Mouse (Mus musculus) G1E (cell line): ENCODE measurements around the gene Olfr190. TPM values are rescaled to one million over a fixed set of nuclear protein-coding genes. Genes with fewer than 3 reads are reported as not detected.

Experiments
- ATAC-seq: 2 replicates; pipeline ENCODE4 v1.8.0; 2016; ENCODE audit warnings: mild to moderate bottlenecking; ENCODE audit not compliant: insufficient number of reproducible peaks, poor library complexity, low FRiP score, severe bottlenecking; ENCODE audit errors: extremely low read depth
- DNase-seq: peaks from one replicate; pipeline ENCODE4 v3.0.0; 2012; ENCODE audit warnings: low spot score
- H3K27me3 ChIP-seq: 2 replicates; pipeline ENCODE4 v1.6.1; 2012; ENCODE audit warnings: mild to moderate bottlenecking, low read length, inconsistent platforms; ENCODE audit not compliant: insufficient read depth
- H3K36me3 ChIP-seq: replicated peaks from 2 replicates; pipeline ENCODE3; 2012; ENCODE audit warnings: mild to moderate bottlenecking, inconsistent platforms
- H3K4me1 ChIP-seq: 2 replicates; pipeline ENCODE4 v1.6.1; 2012; ENCODE audit warnings: low read depth, low read length, inconsistent platforms, mixed read lengths; ENCODE audit not compliant: insufficient read depth
- H3K4me3 ChIP-seq: 2 replicates; pipeline ENCODE4 v1.5.1; 2012; ENCODE audit warnings: low read depth, mild to moderate bottlenecking, inconsistent platforms, low read length, moderate library complexity, mixed read lengths
- H3K9me3 ChIP-seq: replicated peaks from 2 replicates; pipeline ENCODE4 v1.6.1; 2012; ENCODE audit warnings: inconsistent platforms
- CTCF ChIP-seq: IDR thresholded peaks from 2 replicates; pipeline ENCODE4 v1.5.1; 2012; ENCODE audit warnings: low read depth, low read length, inconsistent platforms, mixed read lengths
- GATA1 ChIP-seq: IDR thresholded peaks from 2 replicates; pipeline ENCODE4 v1.6.1; 2012; ENCODE audit warnings: borderline replicate concordance, low read length, inconsistent platforms, mixed read lengths
- GATA2 ChIP-seq: IDR thresholded peaks from 2 replicates; pipeline ENCODE4 v1.6.1; 2012; ENCODE audit warnings: low read depth, low read length, inconsistent platforms, borderline replicate concordance
- POLR2AphosphoS5 ChIP-seq: IDR thresholded peaks from 2 replicates; pipeline ENCODE4 v1.6.1; 2012; ENCODE audit warnings: low read depth, low read length, inconsistent platforms; ENCODE audit not compliant: insufficient replicate concordance
- TAL1 ChIP-seq: conservative IDR thresholded peaks from 2 replicates; pipeline ENCODE4 v1.6.1; 2012; ENCODE audit warnings: low read depth, low read length, inconsistent platforms, mixed read lengths
- polyA plus RNA-seq: library from polyadenylated mRNA; stranded (reverse); fragments of >175 nt; gene quantifications from 2 replicates; pipeline ENCODE4 v1.2.3, GENCODE M21; 2012
- total RNA-seq, 2 experiments: library from RNA; stranded (forward) in 1 of 2; stranded (reverse) in 1 of 2; fragments of 200-1000 nt in 1 of 2; fragments of >200 nt in 1 of 2; fragmentation: Nextera tagmentation in 1 of 2; gene quantifications; 2 replicates each; pipeline ENCODE4 v1.2.3; 2014 to 2017

Gene Olfr190
- total and polyA plus RNA-seq, 3 experiments: 1.1 TPM; not detected in 2

- H3K36me3 ChIP-seq: no peaks in the 10 kb centered on the region
- H3K9me3 ChIP-seq: no peaks in the 10 kb centered on the region
- DNase-seq (no peak), ATAC-seq (no peak)
- H3K27me3 ChIP-seq: no peaks in the 10 kb centered on the region
- no peak within 1 kb of the TSS for H3K4me3 ChIP-seq
- TF ChIP-seq TAL1 (no peak), GATA1 (no peak), CTCF (no peak), GATA2 (no peak), POLR2AphosphoS5 (no peak)
- H3K4me1 ChIP-seq: no peaks in the 10 kb centered on the region
Observed at GRCm38 (mm10) chr16:59039710-59040109, 38.1 kb downstream of the Olfr190 start, which contains the start of gene Olfr187. Gene Olfr187 (minus strand): TSS chr16:59039767.

GRCm38 (mm10) chr16:59030191-59030590, 47.6 kb downstream of the Olfr190 start, which contains the start of gene Olfr186:
Gene Olfr186 (minus strand): TSS chr16:59030291.
- H3K36me3 ChIP-seq: peaks cover 3% of the 10 kb centered on the region
- DNase-seq (no peak), ATAC-seq (no peak)
- H3K9me3 ChIP-seq: no peaks in the 10 kb centered on the region
- no peaks in the 10 kb centered on the region for H3K27me3 ChIP-seq
- H3K4me3 ChIP-seq: no peak within 1 kb of the TSS
- no peaks in the 10 kb centered on the region for H3K4me1 ChIP-seq
- no peak for TF ChIP-seq GATA1

Other genes with a start within 250 kb of the Olfr190 start
- gene Olfr177, start 203.2 kb downstream of the Olfr190 start, total RNA-seq (2014; fragmentation: Nextera tagmentation): not detected in 2 replicates
- gene Olfr177, start 203.2 kb downstream of the Olfr190 start, total RNA-seq (2017): 0.12 and 0.27 TPM in 2 replicates
- gene Olfr177, start 203.2 kb downstream of the Olfr190 start, polyA plus RNA-seq: not detected in 2 replicates
- not detected in 2 replicates for gene Olfr178, start 185.9 kb downstream of the Olfr190 start, total RNA-seq (2014; fragmentation: Nextera tagmentation)
- 0.27 and 0.46 TPM in 2 replicates for gene Olfr178, start 185.9 kb downstream of the Olfr190 start, total RNA-seq (2017)
- gene Olfr178, start 185.9 kb downstream of the Olfr190 start, polyA plus RNA-seq: not detected in 2 replicates
- gene Olfr181, start 149.2 kb downstream of the Olfr190 start, total RNA-seq (2014; fragmentation: Nextera tagmentation): not detected in 2 replicates
- gene Olfr181, start 149.2 kb downstream of the Olfr190 start, total RNA-seq (2017): 0.16 and 0.58 TPM in 2 replicates
- not detected in 2 replicates for gene Olfr181, start 149.2 kb downstream of the Olfr190 start, polyA plus RNA-seq
- gene Olfr180, start 148.6 kb downstream of the Olfr190 start, total RNA-seq (2014; fragmentation: Nextera tagmentation): not detected in 2 replicates
- gene Olfr180, start 148.6 kb downstream of the Olfr190 start, total RNA-seq (2017): 0.22 TPM in 1 of 2 replicates, not detected in the other
- not detected in 2 replicates for gene Olfr180, start 148.6 kb downstream of the Olfr190 start, polyA plus RNA-seq
- 3.2 and 3.6 TPM in 2 replicates for gene Olfr183, start 82.6 kb downstream of the Olfr190 start, total RNA-seq (2014; fragmentation: Nextera tagmentation)
- 1.4 and 1.6 TPM in 2 replicates for gene Olfr183, start 82.6 kb downstream of the Olfr190 start, total RNA-seq (2017)
- not detected in 2 replicates for gene Olfr183, start 82.6 kb downstream of the Olfr190 start, polyA plus RNA-seq
- not detected in 2 replicates for gene Olfr186, start 47.7 kb downstream of the Olfr190 start, total RNA-seq (2014; fragmentation: Nextera tagmentation)
- gene Olfr186, start 47.7 kb downstream of the Olfr190 start, total RNA-seq (2017): 0.22 and 0.23 TPM in 2 replicates
- gene Olfr186, start 47.7 kb downstream of the Olfr190 start, polyA plus RNA-seq: not detected in 2 replicates
- gene Olfr187, start 38.2 kb downstream of the Olfr190 start, total RNA-seq (2014; fragmentation: Nextera tagmentation): not detected in 2 replicates
- 0.12 TPM in 1 of 2 replicates, not detected in the other for gene Olfr187, start 38.2 kb downstream of the Olfr190 start, total RNA-seq (2017)
- not detected in 2 replicates for gene Olfr187, start 38.2 kb downstream of the Olfr190 start, polyA plus RNA-seq
- not detected in 2 replicates for gene Olfr191, start 11.8 kb upstream of the Olfr190 start, total RNA-seq (2014; fragmentation: Nextera tagmentation)
- 0.12 and 0.60 TPM in 2 replicates for gene Olfr191, start 11.8 kb upstream of the Olfr190 start, total RNA-seq (2017)
- not detected in 2 replicates for gene Olfr191, start 11.8 kb upstream of the Olfr190 start, polyA plus RNA-seq
- not detected in 2 replicates for gene Olfr193, start 33.9 kb upstream of the Olfr190 start, total RNA-seq (2014; fragmentation: Nextera tagmentation)
- 0.55 TPM in 1 of 2 replicates, not detected in the other for gene Olfr193, start 33.9 kb upstream of the Olfr190 start, total RNA-seq (2017)
- not detected in 2 replicates for gene Olfr193, start 33.9 kb upstream of the Olfr190 start, polyA plus RNA-seq
- not detected in 2 replicates for gene Olfr194, start 43.1 kb upstream of the Olfr190 start, total RNA-seq (2014; fragmentation: Nextera tagmentation)
- gene Olfr194, start 43.1 kb upstream of the Olfr190 start, total RNA-seq (2017): 0.55 TPM in 1 of 2 replicates, not detected in the other
- not detected in 2 replicates for gene Olfr194, start 43.1 kb upstream of the Olfr190 start, polyA plus RNA-seq
- gene Olfr195, start 69.0 kb upstream of the Olfr190 start, total RNA-seq (2014; fragmentation: Nextera tagmentation): 1.9 and 2.3 TPM in 2 replicates
- 0.12 and 0.27 TPM in 2 replicates for gene Olfr195, start 69.0 kb upstream of the Olfr190 start, total RNA-seq (2017)
- not detected in 2 replicates for gene Olfr195, start 69.0 kb upstream of the Olfr190 start, polyA plus RNA-seq
- not detected in 2 replicates for gene Olfr196, start 92.4 kb upstream of the Olfr190 start, total RNA-seq (2014; fragmentation: Nextera tagmentation)
- not detected in 2 replicates for gene Olfr196, start 92.4 kb upstream of the Olfr190 start, total RNA-seq (2017)
- not detected in 2 replicates for gene Olfr196, start 92.4 kb upstream of the Olfr190 start, polyA plus RNA-seq
- not detected in 2 replicates for gene Olfr198, start 125.5 kb upstream of the Olfr190 start, total RNA-seq (2014; fragmentation: Nextera tagmentation)
- gene Olfr198, start 125.5 kb upstream of the Olfr190 start, total RNA-seq (2017): 0.12 TPM in 1 of 2 replicates, not detected in the other
- not detected in 2 replicates for gene Olfr198, start 125.5 kb upstream of the Olfr190 start, polyA plus RNA-seq
- gene Olfr199, start 141.8 kb upstream of the Olfr190 start, total RNA-seq (2014; fragmentation: Nextera tagmentation): not detected in 2 replicates
- gene Olfr199, start 141.8 kb upstream of the Olfr190 start, total RNA-seq (2017): 0.16 TPM in 1 of 2 replicates, not detected in the other
- gene Olfr199, start 141.8 kb upstream of the Olfr190 start, polyA plus RNA-seq: not detected in 2 replicates
- gene Olfr201, start 194.6 kb upstream of the Olfr190 start, total RNA-seq (2014; fragmentation: Nextera tagmentation): 0.39 and 0.90 TPM in 2 replicates
- 0.46 and 0.55 TPM in 2 replicates for gene Olfr201, start 194.6 kb upstream of the Olfr190 start, total RNA-seq (2017)
- gene Olfr201, start 194.6 kb upstream of the Olfr190 start, polyA plus RNA-seq: 0.07 TPM in 1 of 2 replicates, not detected in the other
- not detected in 2 replicates for gene Olfr202, start 208.8 kb upstream of the Olfr190 start, total RNA-seq (2014; fragmentation: Nextera tagmentation)
- not detected in 2 replicates for gene Olfr202, start 208.8 kb upstream of the Olfr190 start, total RNA-seq (2017)
- not detected in 2 replicates for gene Olfr202, start 208.8 kb upstream of the Olfr190 start, polyA plus RNA-seq
- not detected in 2 replicates for gene Olfr203, start 220.9 kb upstream of the Olfr190 start, total RNA-seq (2014; fragmentation: Nextera tagmentation)
- not detected in 2 replicates for gene Olfr203, start 220.9 kb upstream of the Olfr190 start, total RNA-seq (2017)
- gene Olfr203, start 220.9 kb upstream of the Olfr190 start, polyA plus RNA-seq: not detected in 2 replicates
- not detected in 2 replicates for gene Olfr204, start 240.2 kb upstream of the Olfr190 start, total RNA-seq (2014; fragmentation: Nextera tagmentation)
- gene Olfr204, start 240.2 kb upstream of the Olfr190 start, total RNA-seq (2017): 0.05 and 0.12 TPM in 2 replicates
- not detected in 2 replicates for gene Olfr204, start 240.2 kb upstream of the Olfr190 start, polyA plus RNA-seq